ENCODE assay signal across 8 mouse cellular contexts in genomic region chrX:20548011-20548879, GRCm38 (mm10). TPM values are rescaled to one million over a fixed set of nuclear protein-coding genes. Genes with fewer than 3 reads are reported as not detected.
A peak's percentile ranks its signal among the peaks of the same experiment; 100 is the strongest.
DNase-seq lines count a peak whose midpoint lies in the region; ATAC-seq and TF ChIP-seq lines count a peak whose summit lies in the region.

No protein-coding gene starts in this region.

- no peaks in the 10 kb centered on the region for H3K27me3 ChIP-seq in E14TG2a.4 (ENCODE audit: insufficient read depth, low read length)
- H3K27me3 ChIP-seq in embryonic facial prominence, embryonic 11.5 days (ENCODE audit: control insufficient read depth, insufficient read depth, low read length) = no peaks in the 10 kb centered on the region
- H3K27me3 ChIP-seq in hindbrain, embryonic 12.5 days = no peaks in the 10 kb centered on the region
- H3K27me3 ChIP-seq in midbrain, embryonic 10.5 days (ENCODE audit: low read depth, poor library complexity, severe bottlenecking) = no peaks in the 10 kb centered on the region

- H3K27ac ChIP-seq in embryonic facial prominence, embryonic 11.5 days (replicated peaks; ENCODE audit: low read depth, low read length) = no peak overlapping the region
- H3K27ac ChIP-seq in hindbrain, embryonic 12.5 days = no peak overlapping the region
- peak overlapping the region; percentile 71 for H3K27ac ChIP-seq in midbrain, embryonic 10.5 days (replicated peaks)

- peak; percentile 68 for DNase-seq in adrenal gland, adult 2 months
- DNase-seq in embryonic facial prominence, embryonic 11.5 days (ENCODE audit: low spot score) = peak; percentile 16
- DNase-seq in left cerebral cortex, postnatal 4 days = peak; percentile 14
- DNase-seq in midbrain, embryonic 10.5 days (ENCODE audit: low spot score) = peak; percentile 16
- peak; percentile 40 for DNase-seq in testis, postnatal 10 days (ENCODE audit: low spot score)
- no peak for DNase-seq in spleen, postnatal 4 days (ENCODE audit: low spot score in 2 of 2)

- H3K9me3 ChIP-seq in E14TG2a.4 (ENCODE audit: low read length) = no peaks in the 10 kb centered on the region
- H3K9me3 ChIP-seq in embryonic facial prominence, embryonic 11.5 days (replicated peaks; ENCODE audit: control insufficient read depth, low read length) = no peaks in the 10 kb centered on the region
- no peaks in the 10 kb centered on the region for H3K9me3 ChIP-seq in hindbrain, embryonic 12.5 days (replicated peaks)
- H3K9me3 ChIP-seq in midbrain, embryonic 10.5 days (replicated peaks) = no peaks in the 10 kb centered on the region

- intact Hi-C loops in left cerebral cortex, postnatal 4 days (cut with DNase I) = no loop called here

- no peaks in the 10 kb centered on the region for H3K4me1 ChIP-seq in E14TG2a.4 (replicated peaks; ENCODE audit: low read depth, low read length)
- no peaks in the 10 kb centered on the region for H3K4me1 ChIP-seq in embryonic facial prominence, embryonic 11.5 days (ENCODE audit: control insufficient read depth, insufficient read depth, low read length)
- no peaks in the 10 kb centered on the region for H3K4me1 ChIP-seq in hindbrain, embryonic 12.5 days
- peaks cover 6% of the 10 kb centered on the region; the same call in 1 of the 2 replicates for H3K4me1 ChIP-seq in midbrain, embryonic 10.5 days

- TF ChIP-seq CTCF in E14TG2a.4 (conservative IDR thresholded peaks at IDR 0.05; ENCODE audit: low read length) = no peak

- 19% methylated on average over 23 of the region's 24 CpGs for WGBS in embryonic facial prominence, embryonic 11.5 days
- WGBS in hindbrain, embryonic 12.5 days = 18% methylated on average over 24 of the region's 24 CpGs
- 18% methylated on average over 24 of the region's 24 CpGs for WGBS in midbrain, embryonic 10.5 days

- no peaks in the 10 kb centered on the region for H3K36me3 ChIP-seq in E14TG2a.4 (ENCODE audit: insufficient read depth, low read length)
- H3K36me3 ChIP-seq in embryonic facial prominence, embryonic 11.5 days (replicated peaks; ENCODE audit: control insufficient read depth, insufficient read depth, low read depth, low read length) = no peaks in the 10 kb centered on the region
- no peaks in the 10 kb centered on the region for H3K36me3 ChIP-seq in hindbrain, embryonic 12.5 days
- no peaks in the 10 kb centered on the region for H3K36me3 ChIP-seq in midbrain, embryonic 10.5 days

- H3K4me2 ChIP-seq in embryonic facial prominence, embryonic 11.5 days (ENCODE audit: low read depth, low read length) = peak overlapping the region; percentile 42
- H3K4me2 ChIP-seq in hindbrain, embryonic 12.5 days (replicated peaks) = peak overlapping the region; percentile 57

- no peak for ATAC-seq in embryonic facial prominence, embryonic 11.5 days (replicated peaks; ENCODE audit: insufficient number of reproducible peaks, low FRiP score, low TSS enrichment, low read depth)
- no peak; the same call in 1 of the 2 replicates for ATAC-seq in hindbrain, embryonic 12.5 days (ENCODE audit: low FRiP score)

- H3K9ac ChIP-seq in embryonic facial prominence, embryonic 11.5 days (replicated peaks; ENCODE audit: low read length) = peak overlapping the region; percentile 26; the same call in 1 of the 2 replicates
- peak overlapping the region; percentile 46 for H3K9ac ChIP-seq in hindbrain, embryonic 12.5 days

- H3K4me3 ChIP-seq in E14TG2a.4 (replicated peaks; ENCODE audit: low read length) = peak overlapping the region; percentile 53; the same call in 1 of the 2 replicates
- H3K4me3 ChIP-seq in embryonic facial prominence, embryonic 11.5 days (ENCODE audit: low read depth, low read length) = peak overlapping the region; percentile 14
- H3K4me3 ChIP-seq in hindbrain, embryonic 12.5 days = peak overlapping the region; percentile 31
- peak overlapping the region; percentile 47 for H3K4me3 ChIP-seq in midbrain, embryonic 10.5 days

RNA-seq across cellular contexts. Expression of gene Rgn, which starts 1.3 kb away (rescaled TPM):
- total RNA-seq in adrenal gland, adult 2 months (2021) = 1 to 10 TPM in 1 of 2 experiments, under 1 TPM in 1; 0.93 to 4.7 TPM
- 0.08 and 0.13 TPM in 2 replicates for polyA plus RNA-seq in adrenal gland, adult 2 months (2012; rRNA removed)
- polyA plus RNA-seq in embryonic facial prominence, embryonic 11.5 days (2014; fragmentation: Nextera tagmentation; extraction: Ambion mirVana) = 0.17 TPM in 1 of 2 replicates, not detected in the other
- polyA plus RNA-seq in hindbrain, embryonic 12.5 days (2016; fragmentation: Nextera tagmentation; extraction: Ambion mirVana) = 0.29 TPM in 1 of 2 replicates, not detected in the other
- total RNA-seq in left cerebral cortex, postnatal 4 days (2021) = under 1 TPM in 1 of 2 experiments, not detected in 1; 0.24 TPM
- polyA plus RNA-seq in midbrain, embryonic 10.5 days (2016; fragmentation: Nextera tagmentation; extraction: Ambion mirVana) = 0.32 and 0.35 TPM in 2 replicates

Comparison
In these comparisons a context has a peak if more than half of its experiments do, and no peak if none do; other contexts are left out.
1. DNase-seq: peak in adrenal gland, adult 2 months (single experiment), embryonic facial prominence, embryonic 11.5 days (single experiment), left cerebral cortex, postnatal 4 days (single experiment), midbrain, embryonic 10.5 days (single experiment) and testis, postnatal 10 days (single experiment); none in spleen, postnatal 4 days (0 of 2).
2. Peak in every context shown above with its lines, with median percentiles within 50 percentile points of each other: H3K4me3 ChIP-seq.